Mouse (Mus musculus): ENCODE results near the gene Magea1. TPM values are rescaled to one million over a fixed set of nuclear protein-coding genes. Genes with fewer than 3 reads are reported as not detected.
"Not testable (repeated sequence)": the region's sequence is repeated elsewhere in the genome, so short reads cannot be mapped to it uniquely, and the experiment has no call there.

The Magea1 gene
- total RNA-seq (2022): not detected

DNA sequence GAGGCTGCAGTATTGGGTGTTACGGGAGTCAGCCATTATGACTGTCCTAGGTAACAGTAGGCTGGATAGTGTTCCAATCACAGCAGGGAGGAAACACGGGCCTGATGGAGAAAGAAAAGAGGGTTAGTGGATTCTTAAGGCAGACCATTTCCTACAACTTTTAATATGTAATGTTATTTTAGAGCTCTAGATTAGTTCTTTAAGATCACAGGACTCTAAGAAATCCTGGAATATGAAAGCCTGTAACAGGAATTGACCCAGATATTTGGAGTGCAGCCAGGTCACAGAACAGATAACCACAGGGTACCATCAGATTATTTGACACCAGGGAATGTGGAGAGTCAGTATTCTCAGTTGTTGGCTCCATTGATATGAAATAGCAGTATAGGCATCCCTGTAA lies at the start of gene Magea1:
Gene Magea1, minus strand, starts transcription at position 101 of the 400 bp plus-strand sequence.
- not testable (repeated sequence) for DNase-seq (ENCODE audit: low spot score in 2 of 2)

DNA sequence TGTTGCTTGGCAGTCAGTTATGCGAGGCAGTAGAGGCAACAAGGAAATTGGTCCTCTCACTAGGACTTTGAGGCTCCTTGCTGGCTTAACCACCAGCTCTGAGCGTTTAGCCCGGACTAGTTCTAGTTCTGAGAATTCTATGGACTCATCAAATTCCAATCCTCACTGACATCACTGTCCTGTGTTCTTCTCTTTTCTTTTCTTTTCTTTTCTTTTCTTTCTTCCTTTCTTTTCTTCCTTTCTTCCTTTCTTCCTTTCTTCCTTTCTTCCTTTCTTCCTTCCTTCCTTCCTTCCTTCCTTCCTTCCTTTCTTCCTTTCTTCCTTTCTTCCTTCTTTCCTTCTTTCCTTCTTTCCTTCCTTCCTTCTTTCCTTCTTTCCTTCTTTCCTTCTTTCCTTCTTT lies 38.7 kb upstream of the Magea1 start, which contains the start of gene Cldn34b2:
Gene Cldn34b2, minus strand, starts transcription at position 101 of the 400 bp plus-strand sequence.
- DNase-seq (ENCODE audit: low spot score in 2 of 2): not testable (repeated sequence)

DNA sequence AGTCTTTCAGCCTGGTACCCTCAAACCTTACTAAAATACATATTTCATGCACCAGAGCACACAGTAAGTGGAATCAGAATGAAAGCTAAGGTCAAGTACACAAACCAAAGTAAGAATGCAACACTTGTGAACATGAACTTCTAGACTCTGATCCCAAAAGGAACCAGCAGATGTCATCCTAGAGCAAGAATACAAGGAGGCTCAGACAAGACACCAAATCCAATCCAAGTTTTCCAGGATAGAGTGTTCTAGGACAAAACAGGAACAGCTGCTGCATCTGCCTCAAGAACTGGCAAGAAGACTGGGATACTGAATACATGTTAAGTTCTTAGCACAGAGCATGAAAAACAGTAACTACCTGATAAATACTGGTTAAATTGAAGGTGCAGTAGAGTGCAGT lies 8.4 kb upstream of the Magea1 start:
- DNase-seq (ENCODE audit: low spot score in 2 of 2): peak in 1 of 2 experiments; percentile 1

DNA sequence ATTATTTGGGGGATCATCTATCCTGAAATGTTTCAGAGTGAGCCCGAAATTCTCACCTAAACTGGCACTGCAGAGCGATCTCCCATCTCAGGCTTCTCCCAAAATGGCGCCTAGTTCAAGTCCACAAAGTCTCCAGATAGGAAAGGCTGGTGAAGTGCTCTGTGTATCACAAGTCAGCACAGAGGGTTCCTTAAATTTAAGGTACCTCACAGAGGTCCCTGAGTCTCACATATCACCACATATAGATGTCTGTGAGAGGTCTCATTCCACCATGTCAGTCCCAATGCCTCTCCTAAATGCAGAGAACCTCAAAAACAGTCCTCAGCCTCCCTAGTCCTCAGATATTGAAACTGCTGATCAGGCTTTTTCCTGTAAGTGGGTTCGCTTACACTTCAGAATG lies 4.0 kb upstream of the Magea1 start, which contains the start of gene Magea2:
Gene Magea2, minus strand, starts transcription at position 101 of the 400 bp plus-strand sequence.
- DNase-seq (ENCODE audit: low spot score in 2 of 2): not testable (repeated sequence)

DNA sequence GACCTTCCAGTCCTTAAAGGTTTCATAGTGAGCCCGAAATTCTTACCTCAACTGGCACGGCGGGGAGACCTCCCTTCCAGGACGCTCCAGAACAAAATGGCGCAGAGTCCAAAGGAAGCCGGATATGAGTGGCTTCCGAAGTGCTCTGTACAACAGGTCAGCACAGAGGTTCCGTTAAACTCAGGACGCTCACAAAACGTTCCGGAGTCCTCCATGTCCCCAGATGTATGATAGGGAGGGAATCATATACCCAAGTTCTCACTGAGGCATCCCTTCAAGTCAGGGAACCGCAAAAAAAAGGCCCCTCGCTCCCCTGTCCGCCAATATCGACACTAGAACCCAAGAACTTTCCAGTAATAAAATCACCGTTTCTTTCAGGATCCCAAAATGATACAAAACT lies 26.5 kb downstream of the Magea1 start, which contains the start of gene Magea5:
Gene Magea5, minus strand, starts transcription at position 101 of the 400 bp plus-strand sequence.
- DNase-seq (ENCODE audit: low spot score in 2 of 2): not testable (repeated sequence)

Other genes starting within 250 kb of the Magea1 start
- gene Cldn34b1, start 199.5 kb downstream of the Magea1 start, total RNA-seq (2022): not detected
- gene Magea6, start 153.8 kb downstream of the Magea1 start, total RNA-seq (2022): not detected
- gene Magea3, start 140.3 kb downstream of the Magea1 start, total RNA-seq (2022): not detected
- not detected for gene Magea8, start 93.9 kb downstream of the Magea1 start, total RNA-seq (2022)
- gene Magea5, start 26.6 kb downstream of the Magea1 start, total RNA-seq (2022): not detected
- gene Magea2, start 3.9 kb upstream of the Magea1 start, total RNA-seq (2022): not detected
- not detected for gene Cldn34b2, start 38.6 kb upstream of the Magea1 start, total RNA-seq (2022)
- 10 to 100 TPM; 62.4 to 91.7 (median 78.6) TPM for gene Sat1, start 126.7 kb upstream of the Magea1 start, total RNA-seq (2022)
- gene Acot9, start 172.7 kb upstream of the Magea1 start, total RNA-seq (2022): 10 to 100 TPM; 16.2 to 20.8 (median 17.8) TPM

All from layer of hippocampus, adult 8-10 months (tissue).